Mouse (Mus musculus) small intestine, adult 2 months (tissue): ENCODE measurements around the gene Gimap9. TPM values are rescaled to one million over a fixed set of nuclear protein-coding genes. Genes with fewer than 3 reads are reported as not detected.

Source experiments
- H3K27ac ChIP-seq: fragments of 200-500 bp; 2 replicates; pipeline ENCODE4 v1.5.1; 2012; ENCODE audit warnings: low read depth, low read length, control low read depth, inconsistent platforms; ENCODE audit not compliant: insufficient read depth
- H3K27me3 ChIP-seq: fragments of 200-500 bp; 2 replicates; pipeline ENCODE4 v1.6.1; 2012; ENCODE audit warnings: mild to moderate bottlenecking, moderate library complexity, low read length, inconsistent platforms; ENCODE audit not compliant: control insufficient read depth, insufficient read depth
- H3K36me3 ChIP-seq: fragments of 200-500 bp; 2 replicates; pipeline ENCODE4 v1.6.1; 2012; ENCODE audit warnings: mild to moderate bottlenecking, low read length, control low read depth, inconsistent platforms; ENCODE audit not compliant: control insufficient read depth, insufficient read depth
- H3K4me1 ChIP-seq: fragments of 200-500 bp; 2 replicates; pipeline ENCODE4 v1.6.1; 2012; ENCODE audit warnings: low read length, inconsistent platforms, mixed read lengths; ENCODE audit not compliant: control insufficient read depth, insufficient read depth, insufficient read length
- H3K4me3 ChIP-seq: fragments of 200-500 bp; 2 replicates; pipeline ENCODE4 v1.5.1; 2012; ENCODE audit warnings: low read depth, mild to moderate bottlenecking, control low read depth, inconsistent platforms, low read length, moderate library complexity
- CTCF ChIP-seq: fragments of 200-500 bp; IDR thresholded peaks from 2 replicates; pipeline ENCODE4 v1.5.1; 2012; ENCODE audit warnings: low read depth, mild to moderate bottlenecking, control low read depth, inconsistent platforms, low read length, moderate library complexity, mixed read lengths; ENCODE audit not compliant: insufficient replicate concordance, insufficient read length; ENCODE audit errors: extremely low read depth
- POLR2A ChIP-seq: fragments of 200-500 bp; IDR thresholded peaks from 2 replicates; pipeline ENCODE4 v1.6.1; 2012; ENCODE audit warnings: low read depth, mild to moderate bottlenecking, control low read depth, inconsistent platforms, low read length, moderate library complexity
- WGBS: fragments of 180-500 bp; shearing (Covaris S2); methylation state at CpG from one replicate; pipeline ENCODE4 v1.1.7; 2018; 5-methylcytosine and 5-hydroxymethylcytosine counted together
- polyA plus RNA-seq: library from polyadenylated mRNA; depleted of rRNA; stranded (reverse); fragments of >200 nt; gene quantifications from 2 replicates; pipeline ENCODE4 v1.2.3, GENCODE M21; 2012

Gene Gimap9
- polyA plus RNA-seq, 1 experiment: 0.62 TPM

GRCm38 (mm10) chr6:48645660-48646308 lies 30.1 kb upstream of the Gimap9 start:
- Histone ChIP-seq H3K4me3 (no peak overlapping the region), H3K4me1 (peaks cover 6% of the 10 kb centered on the region), H3K27me3 (no peaks in the 10 kb centered on the region), H3K27ac (no peak overlapping the region; the same call in 1 of the 2 replicates), H3K36me3 (no peaks in the 10 kb centered on the region)
- 9% methylated on average over 12 of the region's 12 CpGs for WGBS
- TF ChIP-seq POLR2A: 0 out of 2 replicates have a peak, but pooled peaks have one; percentile 6
- TF ChIP-seq CTCF: peak; percentile 86; the same call in 1 of the 2 replicates

GRCm38 (mm10) chr6:48646309-48646690 lies 29.6 kb upstream of the Gimap9 start:
- peaks cover 6% of the 10 kb centered on the region for H3K4me1 ChIP-seq
- H3K27ac ChIP-seq: no peak overlapping the region
- no peaks in the 10 kb centered on the region for H3K36me3 ChIP-seq
- no peak overlapping the region for H3K4me3 ChIP-seq
- WGBS: 87% methylated on average over 4 of the region's 4 CpGs
- TF ChIP-seq POLR2A (no peak), CTCF (no peak)
- no peaks in the 10 kb centered on the region for H3K27me3 ChIP-seq

GRCm38 (mm10) chr6:48646995-48647394 lies 28.9 kb upstream of the Gimap9 start, which contains the start of gene Gimap8:
Gimap8 (plus strand) TSS chr6:48647234.
- peaks cover 6% of the 10 kb centered on the region for H3K4me1 ChIP-seq
- TF ChIP-seq POLR2A: no peak
- TF ChIP-seq CTCF: peak; percentile 50; the same call in 1 of the 2 replicates
- H3K4me3 ChIP-seq: peak within 1 kb of the TSS; percentile 46
- peak within 1 kb of the TSS; percentile 52 for H3K27ac ChIP-seq
- peaks cover 2% of the 10 kb centered on the region; the same call in 1 of the 2 replicates for H3K36me3 ChIP-seq
- WGBS: 18% methylated on average over 3 of the region's 3 CpGs
- no peaks in the 10 kb centered on the region for H3K27me3 ChIP-seq

- H3K4me3 ChIP-seq: peak overlapping the region; percentile 46
- no peak for TF ChIP-seq POLR2A
- no peak for TF ChIP-seq CTCF
- H3K27me3 ChIP-seq: no peaks in the 10 kb centered on the region
- WGBS: 59% methylated on average over 2 of the region's 2 CpGs
- H3K36me3 ChIP-seq: peaks cover 2% of the 10 kb centered on the region; the same call in 1 of the 2 replicates
- H3K4me1 ChIP-seq: peaks cover 6% of the 10 kb centered on the region
- peak overlapping the region; percentile 52 for H3K27ac ChIP-seq
These were observed 28.3 kb upstream of the Gimap9 start for GRCm38 (mm10) chr6:48647611-48648010.

- no peaks in the 10 kb centered on the region for H3K27me3 ChIP-seq
- H3K4me1 ChIP-seq: peaks cover 6% of the 10 kb centered on the region
- H3K27ac ChIP-seq: no peak overlapping the region
- peaks cover 2% of the 10 kb centered on the region; the same call in 1 of the 2 replicates for H3K36me3 ChIP-seq
- TF ChIP-seq CTCF (no peak), POLR2A (no peak)
- whole genome bisulfite sequencing: 90% methylated on average over 4 of the region's 4 CpGs
- H3K4me3 ChIP-seq: no peak overlapping the region
These were observed 27.1 kb upstream of the Gimap9 start for GRCm38 (mm10) chr6:48648779-48649178.

GRCm38 (mm10) chr6:48650041-48650440 lies 25.9 kb upstream of the Gimap9 start:
- Histone ChIP-seq H3K36me3 (peaks cover 2% of the 10 kb centered on the region; the same call in 1 of the 2 replicates), H3K4me3 (no peak overlapping the region), H3K4me1 (peaks cover 6% of the 10 kb centered on the region), H3K27ac (no peak overlapping the region), H3K27me3 (no peaks in the 10 kb centered on the region)
- TF ChIP-seq CTCF: no peak
- TF ChIP-seq POLR2A: no peak
- WGBS: 91% methylated on average over 9 of the region's 9 CpGs

- TF ChIP-seq CTCF (no peak), POLR2A (no peak)
- no peaks in the 10 kb centered on the region for H3K27me3 ChIP-seq
- H3K4me1 ChIP-seq: no peaks in the 10 kb centered on the region
- WGBS: 80% methylated on average over 5 of the region's 5 CpGs
- no peak overlapping the region for H3K27ac ChIP-seq
- no peaks in the 10 kb centered on the region for H3K36me3 ChIP-seq
- H3K4me3 ChIP-seq: no peak overlapping the region
These were observed 17.2 kb upstream of the Gimap9 start for GRCm38 (mm10) chr6:48658721-48659120.
